Mouse (Mus musculus) MEL (cell line): ENCODE results near the gene Zap70. TPM values are rescaled to one million over a fixed set of nuclear protein-coding genes. Genes with fewer than 3 reads are reported as not detected.

Source experiments
- DNase-seq: peaks from one replicate; pipeline ENCODE4 v3.0.0; 2011; ENCODE audit warnings: low read depth, low spot score
- H3K27ac ChIP-seq: 2 replicates; pipeline ENCODE4 v1.5.1; 2012; ENCODE audit warnings: low read depth, mild to moderate bottlenecking, control low read depth, low read length, moderate library complexity; ENCODE audit not compliant: control insufficient read depth
- H3K27me3 ChIP-seq, 2 experiments: fragments of 150-350 bp in 1 of 2; sonication (generic) in 1 of 2; 2 replicates each; pipeline ENCODE4 v1.6.1; 2012; ENCODE audit warnings: low read length in 2 of 2, mild to moderate bottlenecking in 2 of 2, improper control_type of control experiment in 1 of 2, moderate library complexity in 1 of 2; ENCODE audit not compliant: insufficient read depth in 2 of 2, control insufficient read depth in 1 of 2
- H3K36me3 ChIP-seq, 2 experiments: 2 replicates each; pipeline ENCODE4 v1.6.1; 2012 to 2014; ENCODE audit warnings: low read length in 2 of 2, improper control_type of control experiment in 1 of 2, inconsistent platforms in 1 of 2, mild to moderate bottlenecking in 1 of 2; ENCODE audit not compliant: insufficient read depth in 2 of 2, control insufficient read depth in 1 of 2
- H3K4me1 ChIP-seq, 2 experiments: fragments of 150-350 bp in 1 of 2; sonication (generic) in 1 of 2; 2 replicates each; pipeline ENCODE4 v1.6.1; 2012; ENCODE audit warnings: low read length in 2 of 2, improper control_type of control experiment in 1 of 2, mild to moderate bottlenecking in 1 of 2; ENCODE audit not compliant: insufficient read depth in 2 of 2, control insufficient read depth in 1 of 2
- H3K4me3 ChIP-seq, 2 experiments: fragments of 150-350 bp in 1 of 2; sonication (generic) in 1 of 2; 2 replicates each; pipeline ENCODE4 v1.5.1; 2012; ENCODE audit warnings: low read depth in 2 of 2, low read length in 2 of 2, mild to moderate bottlenecking in 2 of 2, moderate library complexity in 2 of 2, control low read depth in 1 of 2, improper control_type of control experiment in 1 of 2; ENCODE audit not compliant: control insufficient read depth in 1 of 2, insufficient read depth in 1 of 2
- H3K79me2 ChIP-seq: 2 replicates; pipeline ENCODE4 v1.6.1; 2012; ENCODE audit warnings: mild to moderate bottlenecking, low read length, moderate library complexity; ENCODE audit not compliant: control insufficient read depth, poor library complexity, insufficient read depth
- H3K9ac ChIP-seq: 2 replicates; pipeline ENCODE4 v1.6.1; 2012; ENCODE audit warnings: low read depth, mild to moderate bottlenecking, control low read depth, low read length, moderate library complexity; ENCODE audit not compliant: control insufficient read depth, poor library complexity, severe bottlenecking
- H3K9me3 ChIP-seq: fragments of 150-350 bp; sonication (generic); replicated peaks from 2 replicates; pipeline ENCODE4 v1.6.1; 2012; ENCODE audit warnings: mild to moderate bottlenecking, low read length, improper control_type of control experiment, moderate library complexity; ENCODE audit not compliant: insufficient read depth
- CHD2 ChIP-seq: IDR thresholded peaks from 2 replicates; pipeline ENCODE4 v1.6.1; 2011; ENCODE audit warnings: low read length, improper control_type of control experiment
- CTCF ChIP-seq, 3 experiments: IDR thresholded peaks in 2 of 3; conservative IDR thresholded peaks in 1 of 3; 2 replicates each; pipeline ENCODE4 v1.5.1; 2011 to 2012; ENCODE audit warnings: low read length in 3 of 3, low read depth in 2 of 3, mild to moderate bottlenecking in 2 of 3, improper control_type of control experiment in 1 of 3, inconsistent platforms in 1 of 3, mixed read lengths in 1 of 3, moderate library complexity in 1 of 3; ENCODE audit not compliant: control insufficient read depth in 1 of 3, insufficient read depth in 1 of 3, poor library complexity in 1 of 3, severe bottlenecking in 1 of 3
- KAT2A ChIP-seq: conservative IDR thresholded peaks from 2 replicates; pipeline ENCODE4 v1.6.1; 2012; ENCODE audit warnings: low read depth, low read length, improper control_type of control experiment, inconsistent platforms
- MAX ChIP-seq: IDR thresholded peaks from 2 replicates; pipeline ENCODE4 v1.6.1; 2011; ENCODE audit warnings: low read length, improper control_type of control experiment
- MEF2A ChIP-seq: IDR thresholded peaks from 2 replicates; pipeline ENCODE4 v1.6.1; 2014; ENCODE audit warnings: low read depth, mild to moderate bottlenecking, inconsistent platforms, low read length, improper control_type of control experiment; ENCODE audit not compliant: poor library complexity, insufficient replicate concordance, severe bottlenecking; ENCODE audit errors: extremely low read depth
- MXI1 ChIP-seq: IDR thresholded peaks from 2 replicates; pipeline ENCODE4 v1.6.1; 2011; ENCODE audit warnings: mild to moderate bottlenecking, low read depth, low read length, improper control_type of control experiment
- MYC ChIP-seq: IDR thresholded peaks from 2 replicates; pipeline ENCODE4 v1.6.1; 2011; ENCODE audit warnings: low read depth, mild to moderate bottlenecking, low read length, improper control_type of control experiment, moderate library complexity
- NRF1 ChIP-seq: IDR thresholded peaks from 2 replicates; pipeline ENCODE4 v1.6.1; 2014; ENCODE audit warnings: low read depth, mild to moderate bottlenecking, inconsistent platforms, low read length, improper control_type of control experiment, moderate library complexity; ENCODE audit not compliant: poor library complexity, insufficient read depth, severe bottlenecking
- SMC3 ChIP-seq: IDR thresholded peaks from 2 replicates; pipeline ENCODE4 v1.6.1; 2011; ENCODE audit warnings: low read depth, low read length, improper control_type of control experiment
- ZKSCAN1 ChIP-seq: IDR thresholded peaks from 2 replicates; pipeline ENCODE4 v1.6.1; 2012; ENCODE audit warnings: low read depth, mild to moderate bottlenecking, inconsistent platforms, low read length, improper control_type of control experiment, moderate library complexity
- polyA plus RNA-seq, 2 experiments: library from polyadenylated mRNA; stranded (reverse) in 1 of 2; unstranded in 1 of 2; fragments of >175 nt in 1 of 2; fragments of >200 nt in 1 of 2; gene quantifications; 2 replicates each; pipeline versions ENCODE4 v1.2.1 to v1.2.4; 2012; ENCODE audit warnings: low replicate concordance in 2 of 2, low read depth in 1 of 2; ENCODE audit not compliant: insufficient read length in 2 of 2, insufficient read depth in 1 of 2, missing spikeins in 1 of 2
- total RNA-seq: library from RNA; depleted of rRNA; stranded (reverse); fragments of 300-350 nt; gene quantifications from 2 replicates; pipeline ENCODE4 v1.2.3, GENCODE M21; 2012

Gene Zap70
- total and polyA plus RNA-seq, 3 experiments: not detected

DNA sequence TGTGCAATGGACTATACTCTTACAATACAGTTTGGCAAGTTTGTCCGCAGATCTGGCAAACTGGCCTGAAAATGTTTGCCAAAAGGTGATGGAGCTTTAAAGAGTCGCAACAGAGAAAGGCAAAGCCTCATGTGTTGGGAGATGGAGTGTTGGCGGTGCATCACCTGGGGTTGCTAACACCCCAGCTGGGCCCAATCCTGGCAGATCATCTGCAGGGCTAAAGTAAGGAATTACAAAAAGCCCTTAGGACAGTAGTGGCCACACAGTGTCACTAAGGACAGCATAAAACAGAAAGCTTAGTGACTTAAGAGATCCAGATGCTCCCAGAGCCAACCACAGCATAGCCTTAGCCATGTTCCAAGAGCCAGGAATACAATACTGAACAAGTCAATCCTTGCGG lies 43.2 kb downstream of the Zap70 start (continued):
- TF ChIP-seq SMC3 (no peak), CHD2 (no peak)

DNA sequence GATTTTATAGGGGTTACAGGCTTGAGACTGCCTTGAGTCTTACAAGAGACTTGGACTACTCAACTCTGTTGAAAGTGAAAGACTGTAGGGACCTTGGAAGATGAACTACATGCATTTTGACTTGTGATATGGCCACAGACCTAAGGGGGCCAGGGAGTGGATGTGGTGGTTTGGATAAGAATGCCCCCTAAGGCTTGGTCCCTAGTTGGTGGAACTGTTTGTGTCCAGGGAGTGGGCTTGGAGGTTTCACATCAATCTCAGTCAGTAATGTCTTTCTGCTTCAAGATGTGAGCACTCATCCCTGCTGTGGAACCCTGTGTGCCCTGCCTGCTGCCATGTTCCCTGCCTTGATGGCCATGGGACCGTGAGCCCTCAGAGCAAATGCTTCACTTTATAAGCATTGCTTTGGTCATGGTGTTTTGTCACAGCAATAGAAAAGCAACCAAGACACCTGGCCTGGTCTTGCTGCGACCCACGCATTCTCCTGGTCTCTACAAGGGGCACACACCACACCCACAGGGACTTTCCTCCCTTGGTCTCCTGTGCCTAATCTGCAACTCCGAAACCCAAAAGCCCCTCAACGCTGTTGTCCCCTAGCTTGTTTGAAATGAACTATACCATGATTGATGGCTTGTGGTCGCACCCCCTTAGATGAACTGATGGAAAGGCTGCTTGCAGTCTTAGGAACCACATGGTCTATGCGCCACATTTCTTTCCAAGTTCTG lies 44.7 kb downstream of the Zap70 start:
- TF ChIP-seq CTCF (IDR thresholded peaks at IDR 0.05 in 2 of 3, conservative IDR thresholded peaks at IDR 0.05 in 1 of 3; ENCODE audit: control insufficient read depth in 1 of 3, insufficient read depth in 1 of 3, low read depth in 2 of 3, low read length in 3 of 3, poor library complexity in 1 of 3, severe bottlenecking in 1 of 3) (no peak), MYC (no peak), NRF1 (no peak), ZKSCAN1 (no peak), MXI1 (no peak), KAT2A (no peak), SMC3 (no peak), MAX (no peak)
- H3K4me3 ChIP-seq: no peak overlapping the region
- no peak overlapping the region for H3K27ac ChIP-seq
- H3K9me3 ChIP-seq: no peaks in the 10 kb centered on the region
- H3K36me3 ChIP-seq: peaks cover 0 to 22% of the 10 kb centered on the region in 2 experiments; a peak in 2 of 4 replicates
- H3K27me3 ChIP-seq: no peaks in the 10 kb centered on the region
- no peak overlapping the region for H3K9ac ChIP-seq
- H3K4me1 ChIP-seq: no peaks in the 10 kb centered on the region
- DNase-seq: no peak
- no peaks in the 10 kb centered on the region for H3K79me2 ChIP-seq

DNA sequence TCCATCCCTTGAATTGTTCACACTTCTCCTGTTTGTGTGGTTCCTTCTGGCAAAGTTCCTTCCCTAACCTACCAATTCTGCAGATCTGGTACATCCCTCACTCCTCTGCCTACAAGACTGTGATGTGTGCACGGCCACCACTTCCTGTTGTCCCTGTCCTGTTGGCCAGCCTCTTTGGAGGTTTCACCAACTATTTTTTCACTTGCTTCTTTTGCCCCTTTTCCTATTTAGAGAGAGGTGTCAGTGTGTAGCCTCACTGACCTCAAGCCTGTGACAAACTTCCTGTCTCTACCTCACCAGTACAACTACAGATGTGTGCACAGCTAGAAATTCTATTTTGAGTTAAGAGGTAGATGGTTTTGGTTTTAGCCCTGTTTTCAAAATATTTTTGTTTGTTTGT lies 45.5 kb downstream of the Zap70 start:
- Histone ChIP-seq H3K4me1 (no peaks in the 10 kb centered on the region), H3K79me2 (no peaks in the 10 kb centered on the region), H3K9me3 (no peaks in the 10 kb centered on the region), H3K4me3 (no peak overlapping the region), H3K27me3 (no peaks in the 10 kb centered on the region), H3K9ac (no peak overlapping the region), H3K36me3 (peaks cover 0 to 20% of the 10 kb centered on the region in 2 experiments; a peak in 2 of 4 replicates)
- no peak for TF ChIP-seq MEF2A
- TF ChIP-seq, all 39 proteins: peak for 0
- DNase-seq: no peak
- no peak overlapping the region for H3K27ac ChIP-seq
